Mouse (Mus musculus) T-cell, adult 2 months (primary cell): ENCODE data around the gene Tnik.

Source experiments
- DNase-seq: peaks from one replicate; pipeline ENCODE4 v3.0.0; 2022; ENCODE audit warnings: low spot score

Gene Tnik

DNA sequence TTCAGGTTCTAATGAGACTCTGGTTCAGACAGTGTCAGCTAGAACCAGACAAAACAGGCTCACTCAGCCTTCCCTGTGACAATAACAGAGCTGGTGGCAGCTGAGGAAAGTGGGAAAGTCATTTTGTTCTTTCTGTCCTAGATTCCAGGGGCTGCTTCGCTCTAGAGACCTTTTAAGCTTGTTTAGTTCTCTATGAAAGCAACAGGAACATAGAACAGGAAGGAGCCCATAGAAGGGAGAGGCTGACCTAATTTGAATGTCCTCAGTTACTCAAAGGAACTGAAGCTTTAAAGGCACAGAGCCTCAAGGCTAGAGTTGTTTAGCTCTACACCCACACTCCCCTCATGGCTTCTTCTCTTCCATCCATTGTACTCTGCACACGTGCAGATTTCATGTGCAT, 142.4 kb downstream of the Tnik start:
- peak; percentile 14 for DNase-seq

DNA sequence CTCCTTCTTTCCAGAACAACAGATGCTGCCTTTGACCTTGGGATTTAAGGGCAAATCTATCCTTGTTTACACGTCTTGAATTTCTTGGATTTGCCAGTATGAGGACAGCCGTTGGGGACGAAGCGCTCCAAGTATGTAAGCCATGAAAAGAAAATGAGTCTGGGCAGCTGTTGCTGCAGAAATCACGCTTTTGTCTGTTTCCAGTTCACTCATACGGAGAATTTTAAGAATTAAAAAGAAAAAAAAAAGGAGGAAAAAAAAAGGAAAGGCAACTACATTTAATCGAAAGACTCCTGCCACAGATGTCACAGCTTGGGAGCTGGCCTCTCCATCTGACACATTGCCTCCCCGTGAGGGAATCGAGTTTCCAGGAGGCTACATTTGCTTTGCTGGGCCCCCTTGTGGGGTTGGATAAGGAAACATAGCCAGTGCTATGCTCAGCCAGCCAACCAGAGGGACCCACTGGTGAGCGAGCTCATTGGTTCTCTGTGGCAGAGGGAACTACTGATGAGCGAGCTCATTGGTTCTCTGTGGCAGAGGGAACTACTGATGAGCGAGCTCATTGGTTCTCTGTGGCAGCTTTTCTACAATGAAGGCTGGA, 145.9 kb downstream of the Tnik start:
- DNase-seq = no peak

DNA sequence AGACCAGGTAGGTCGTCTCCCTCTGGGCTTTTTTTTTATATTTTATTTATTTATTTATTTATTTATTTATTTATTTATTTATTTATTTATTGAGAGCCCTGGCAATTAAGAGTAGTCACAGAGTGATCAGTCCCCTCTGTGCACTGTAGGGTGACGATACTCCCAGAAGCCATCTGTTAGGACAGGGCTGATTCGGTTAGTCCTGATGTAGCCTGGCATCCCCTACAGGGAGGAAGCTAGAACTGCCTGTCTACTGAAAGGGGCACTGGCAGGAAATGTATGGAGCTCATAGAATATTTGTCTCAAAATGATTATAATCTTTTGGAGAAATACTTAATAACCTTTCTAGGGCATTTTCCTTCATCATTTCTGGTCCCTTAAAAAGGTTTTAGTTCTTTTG, 147.3 kb downstream of the Tnik start:
- DNase-seq = peak; percentile 35

DNA sequence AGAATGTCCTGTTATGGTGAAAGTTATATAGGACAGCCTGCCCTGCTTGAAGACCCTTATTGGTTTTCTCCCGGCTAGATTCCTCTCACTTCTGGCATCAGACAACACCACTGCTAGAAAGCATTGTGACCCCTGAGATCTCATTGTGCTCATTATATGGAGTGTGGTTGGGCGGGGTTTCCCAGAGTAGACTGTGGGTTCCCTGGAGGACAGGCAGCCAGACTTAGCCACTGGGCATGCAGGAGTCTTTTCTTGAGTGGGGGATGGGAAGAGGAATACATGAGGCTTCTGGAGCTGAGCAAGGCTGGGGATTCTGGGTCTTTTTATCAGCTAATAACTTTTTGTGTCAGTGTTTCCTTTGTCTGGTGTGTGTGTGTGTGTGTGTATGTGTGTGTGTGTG, 153.0 kb downstream of the Tnik start:
- no peak for DNase-seq

DNA sequence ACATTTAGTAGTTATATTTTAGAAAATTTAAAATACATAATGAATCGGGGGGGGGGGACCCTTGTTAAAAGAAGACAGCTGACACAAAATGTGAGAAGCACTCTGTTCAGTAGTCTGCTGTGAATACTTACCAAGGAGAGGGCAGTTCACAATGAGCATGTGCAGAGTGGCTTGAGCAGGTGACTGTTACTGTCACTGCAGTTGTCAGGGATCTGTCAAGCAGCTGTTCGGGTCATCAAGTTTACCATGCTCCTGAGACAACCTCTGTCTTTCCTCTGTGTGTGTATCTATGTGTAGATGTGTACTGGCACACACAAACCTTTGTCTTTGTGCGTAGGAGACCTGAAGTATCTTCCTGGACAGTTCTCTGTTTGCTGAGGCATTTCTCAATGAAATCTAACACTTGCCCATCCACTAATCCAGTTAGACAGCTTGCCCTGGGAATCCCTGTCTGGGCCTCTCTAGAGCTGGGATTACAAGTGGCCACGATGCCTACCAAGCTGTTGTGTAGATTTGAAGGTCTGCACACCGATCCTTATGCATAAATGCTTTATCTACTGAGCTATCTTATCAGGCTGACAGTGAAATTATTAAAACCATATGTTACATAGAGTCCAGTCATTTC, 154.2 kb downstream of the Tnik start:
- DNase-seq = no peak

DNA sequence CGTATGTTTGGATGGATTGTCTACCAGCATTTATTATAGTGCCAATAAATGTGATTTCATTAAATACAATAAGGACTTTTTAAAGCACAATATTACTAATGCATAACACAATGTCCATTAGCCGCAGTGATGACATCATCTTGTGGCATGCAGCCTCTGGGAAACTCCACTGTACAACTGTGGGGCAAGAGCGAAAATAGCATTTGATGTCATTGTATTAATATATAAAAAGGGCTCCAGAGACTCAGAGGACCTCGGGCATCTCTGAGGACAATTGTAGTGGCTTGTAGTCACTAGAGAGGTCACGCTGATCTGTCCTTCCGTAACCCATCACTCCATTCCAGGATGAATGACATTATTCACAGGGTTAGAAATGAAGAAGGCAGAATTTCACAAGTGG, 157.2 kb downstream of the Tnik start:
- DNase-seq = no peak

DNA sequence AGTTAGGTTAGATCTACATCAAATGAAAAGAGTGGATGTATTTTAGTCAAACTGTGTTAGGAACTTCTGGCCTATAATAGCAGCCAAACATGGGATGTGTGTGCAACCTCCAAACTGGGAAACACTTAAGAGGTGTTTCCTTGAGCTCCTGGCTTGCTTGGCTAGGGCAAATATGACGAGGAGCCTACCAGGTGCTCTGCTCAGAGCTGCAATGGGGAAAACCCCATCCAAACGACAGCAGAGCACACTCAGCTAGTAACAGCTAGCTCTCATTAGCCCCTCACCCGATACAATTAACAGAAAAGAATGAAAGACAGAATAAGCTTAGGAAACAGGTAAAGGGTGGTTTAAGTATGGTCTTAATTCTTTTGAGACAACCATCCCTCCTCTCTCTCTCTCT, 157.7 kb downstream of the Tnik start:
- DNase-seq = no peak

DNA sequence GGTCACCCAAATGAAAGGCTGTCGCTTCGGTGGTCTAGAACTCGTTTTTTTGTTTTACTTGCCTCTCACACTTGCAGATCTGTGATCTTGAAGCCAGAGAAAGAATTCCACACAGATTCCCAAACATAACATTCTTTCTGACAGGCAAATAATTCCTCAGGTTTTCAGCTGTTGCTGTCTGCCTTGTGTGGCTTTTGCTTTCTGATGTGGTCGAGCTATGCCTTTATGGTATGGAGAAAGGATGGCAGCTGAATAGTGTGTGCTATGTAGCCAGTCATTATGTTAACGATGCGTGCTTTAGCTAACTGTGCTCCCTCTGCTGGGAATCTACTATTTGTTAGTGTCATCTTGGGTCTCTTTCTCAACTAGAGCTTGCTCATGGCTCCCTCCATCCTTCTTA, 158.8 kb downstream of the Tnik start:
- no peak for DNase-seq

DNA sequence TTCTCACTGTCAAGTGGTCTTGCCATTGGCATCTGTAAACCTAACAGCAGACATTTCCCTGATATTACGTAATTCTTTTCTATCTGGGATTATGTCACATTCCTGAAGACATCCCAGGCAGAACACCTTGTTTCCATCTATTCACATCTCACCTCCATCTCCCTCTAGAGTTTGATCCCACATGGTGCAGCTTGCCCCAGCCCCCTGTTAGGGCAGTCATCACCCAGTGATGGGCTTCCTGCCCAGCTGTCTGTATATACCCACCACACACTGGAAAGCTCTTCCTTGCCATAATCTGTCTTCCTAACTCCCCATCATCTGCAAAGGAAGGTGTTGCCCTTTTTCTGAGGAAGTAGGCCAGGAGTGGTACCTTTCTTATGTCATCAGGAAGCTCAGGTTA, 159.2 kb downstream of the Tnik start:
- DNase-seq = no peak

DNA sequence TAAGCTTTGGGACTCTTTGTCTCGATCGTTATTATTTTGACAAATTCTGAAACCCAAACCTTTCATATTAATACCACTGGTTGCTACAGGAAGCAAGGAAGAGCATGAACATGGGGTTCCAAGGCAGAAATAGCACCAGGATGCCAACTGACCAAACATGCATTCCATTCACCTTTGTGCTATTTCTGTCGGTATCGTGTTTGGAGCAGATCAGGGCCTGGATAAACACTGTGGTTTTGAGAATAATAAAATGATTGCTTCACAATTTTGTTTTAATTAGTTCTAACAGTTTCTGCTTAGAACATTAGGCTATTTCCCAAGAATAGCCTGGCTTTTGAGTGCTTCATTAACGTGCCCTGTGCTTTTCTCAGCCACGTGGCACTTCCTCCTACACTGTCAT, 162.9 kb downstream of the Tnik start:
- DNase-seq = no peak

DNA sequence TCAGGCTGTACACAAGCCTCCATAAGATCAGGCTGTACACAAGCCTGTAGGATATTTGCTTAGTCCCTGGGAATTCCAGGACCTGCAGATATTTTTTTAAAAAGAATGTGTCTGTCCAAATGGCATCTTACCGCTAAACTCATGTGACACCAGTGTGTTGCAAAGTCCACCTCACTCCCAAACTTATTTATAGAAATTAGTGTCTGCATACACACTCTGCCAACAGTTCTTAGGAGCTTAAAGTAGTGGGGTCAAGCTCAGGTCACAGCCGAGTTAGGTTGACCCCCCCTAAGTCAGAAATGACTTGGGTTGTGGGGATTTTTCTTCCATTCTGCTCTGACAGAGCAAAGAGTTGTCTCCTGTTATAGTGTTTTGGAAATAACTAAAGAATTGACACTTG, 168.4 kb downstream of the Tnik start:
- DNase-seq = no peak

DNA sequence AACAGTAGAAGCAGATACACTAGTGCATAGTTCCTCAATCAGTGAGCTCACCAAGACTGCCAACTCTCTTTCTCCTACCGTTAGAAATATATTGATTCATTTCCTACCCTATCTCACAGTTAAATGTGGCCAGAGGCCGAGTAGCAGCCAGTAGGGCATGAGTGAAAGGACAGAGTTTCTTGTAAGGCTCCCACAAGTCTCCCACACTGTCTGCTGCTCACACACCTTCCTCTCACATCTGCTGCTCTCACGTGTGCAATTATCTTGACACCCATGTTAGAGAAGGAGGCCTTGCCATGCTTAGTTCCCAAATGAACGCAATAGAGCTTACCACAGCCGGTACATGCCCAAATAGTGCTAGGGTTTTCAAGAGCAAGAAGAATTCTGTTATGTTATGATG, 169.3 kb downstream of the Tnik start:
- no peak for DNase-seq

DNA sequence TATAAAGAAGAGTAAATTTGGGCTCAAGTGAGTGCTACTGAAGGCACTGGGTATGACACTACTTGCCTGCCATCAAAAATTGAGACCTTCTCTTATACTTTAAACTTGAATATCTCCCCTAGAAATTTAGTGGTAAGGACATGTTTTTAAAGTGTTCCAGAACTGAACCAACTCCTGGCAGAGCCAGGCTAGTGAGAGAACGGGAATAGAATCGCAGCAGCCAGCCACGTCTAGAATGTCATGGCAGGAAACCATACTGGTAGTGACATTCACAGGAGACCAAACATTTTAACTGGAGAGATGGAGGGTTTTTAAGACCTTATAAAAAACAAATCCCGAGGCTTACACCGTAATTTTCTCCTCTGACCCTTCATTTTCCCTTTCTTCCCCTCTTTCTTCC, 172.5 kb downstream of the Tnik start:
- DNase-seq = no peak

DNA sequence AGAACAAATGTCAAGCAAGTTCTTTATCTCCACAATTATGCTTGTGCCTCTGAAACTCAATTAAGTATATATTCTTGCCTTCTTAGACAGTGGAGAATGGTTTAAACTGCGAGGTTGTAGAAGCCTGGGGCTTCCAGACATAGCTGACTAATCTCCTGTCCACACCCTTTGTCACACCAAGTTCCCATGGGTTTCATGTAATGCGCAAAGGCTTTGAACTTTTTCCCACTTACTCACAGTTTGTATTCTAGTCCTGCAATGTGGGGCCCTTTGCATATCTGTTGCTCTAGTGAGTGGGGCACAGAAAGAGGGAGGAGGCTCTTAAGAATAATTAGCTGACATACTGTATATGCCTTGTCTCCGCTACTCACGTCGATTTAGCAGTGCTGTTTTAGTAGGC, 174.4 kb downstream of the Tnik start:
- DNase-seq = no peak

DNA sequence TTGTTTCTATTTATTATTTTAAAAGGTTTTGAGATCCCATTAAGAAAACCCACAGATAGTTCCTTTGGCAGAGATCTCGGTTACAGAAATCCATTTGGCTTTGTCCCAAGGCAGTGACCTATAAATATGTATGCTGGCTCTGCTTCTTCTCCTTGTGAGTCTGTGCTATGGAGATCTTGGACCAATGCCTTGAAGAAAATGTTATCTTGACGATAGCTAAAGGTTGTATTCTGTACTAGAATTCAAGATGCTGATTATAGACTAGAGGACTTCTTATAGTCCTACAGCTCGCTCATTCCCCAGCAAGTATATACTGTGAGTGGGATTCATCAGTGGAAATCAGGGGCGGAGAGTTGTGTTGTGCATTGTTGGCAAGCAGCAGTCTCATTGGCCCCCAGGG, 178.5 kb downstream of the Tnik start:
- no peak for DNase-seq

DNA sequence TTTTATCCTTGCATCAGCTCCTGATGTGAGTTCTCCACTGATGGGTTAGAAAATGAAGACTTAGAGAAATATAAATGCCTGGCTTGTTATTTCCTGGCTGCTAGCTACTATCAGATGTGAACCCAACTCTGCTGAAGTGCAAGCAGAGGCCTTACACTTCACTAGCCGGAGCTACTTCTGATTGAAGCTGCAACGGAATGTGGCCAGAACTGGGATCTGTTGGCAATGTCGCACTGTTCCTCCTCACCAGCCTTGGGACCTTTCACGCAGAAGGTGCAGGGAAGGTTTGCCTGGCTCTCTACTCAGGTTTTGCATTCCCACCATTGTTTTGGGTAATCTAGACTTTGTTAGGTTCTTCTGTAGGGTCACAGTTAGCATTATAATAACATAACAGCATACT, 179.1 kb downstream of the Tnik start:
- DNase-seq = no peak

DNA sequence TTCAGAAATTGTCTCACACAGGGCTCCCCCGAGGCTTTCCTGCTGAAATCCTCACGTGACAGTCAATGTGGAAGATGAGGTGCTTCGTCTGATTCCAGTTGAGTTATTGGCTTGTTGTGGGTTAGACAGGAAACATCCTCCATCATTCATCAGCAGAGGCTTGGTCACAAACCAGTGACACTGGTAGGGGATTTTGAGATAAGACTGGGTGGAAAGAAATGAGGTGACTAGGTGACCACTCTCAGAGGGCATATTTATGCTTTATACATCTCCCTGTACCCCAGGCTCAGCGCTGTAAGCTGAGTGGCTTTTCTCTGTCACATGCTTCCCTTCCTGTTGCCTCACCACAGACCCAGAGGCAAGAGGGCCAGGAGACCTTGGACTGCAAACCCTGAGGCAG, 184.9 kb downstream of the Tnik start:
- peak; percentile 3 for DNase-seq

DNA sequence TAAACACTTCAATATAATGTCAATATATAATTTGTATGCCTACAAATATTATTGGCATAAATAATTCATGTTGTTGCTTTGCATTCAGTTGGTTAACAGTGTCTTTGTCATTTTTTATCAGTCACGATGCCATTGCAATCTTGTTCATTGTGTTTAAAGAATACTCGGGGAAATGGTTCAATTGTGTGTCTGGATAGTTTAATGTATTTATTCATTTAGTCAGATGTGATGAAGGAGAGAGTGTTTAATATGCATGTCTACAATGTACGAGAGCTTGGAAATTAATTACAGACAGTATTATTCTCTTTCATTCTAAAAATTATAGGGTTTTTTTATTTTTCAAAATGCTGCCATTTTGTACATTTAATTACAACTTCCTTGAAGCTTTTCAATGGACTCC, 190.4 kb downstream of the Tnik start:
- DNase-seq = no peak

DNA sequence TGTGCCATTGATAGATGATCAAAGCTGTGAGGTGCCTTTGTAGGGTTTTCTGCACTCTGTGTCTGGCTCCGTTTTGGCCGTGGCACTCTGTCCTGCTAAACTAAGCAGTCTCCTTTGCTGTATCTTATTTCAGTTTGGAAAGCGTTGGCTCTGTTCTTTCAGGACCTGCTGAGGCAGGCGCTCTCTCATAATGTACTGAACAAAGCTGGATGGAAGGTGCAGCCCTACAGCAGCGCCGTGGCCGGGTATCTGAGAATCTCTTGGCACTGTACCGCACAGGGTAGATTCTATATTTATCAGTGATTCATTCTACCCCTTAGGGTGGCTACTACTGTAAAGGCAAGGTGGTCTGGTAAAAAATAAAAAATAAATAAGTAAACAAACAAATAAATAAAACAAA, 193.8 kb downstream of the Tnik start:
- DNase-seq = no peak

DNA sequence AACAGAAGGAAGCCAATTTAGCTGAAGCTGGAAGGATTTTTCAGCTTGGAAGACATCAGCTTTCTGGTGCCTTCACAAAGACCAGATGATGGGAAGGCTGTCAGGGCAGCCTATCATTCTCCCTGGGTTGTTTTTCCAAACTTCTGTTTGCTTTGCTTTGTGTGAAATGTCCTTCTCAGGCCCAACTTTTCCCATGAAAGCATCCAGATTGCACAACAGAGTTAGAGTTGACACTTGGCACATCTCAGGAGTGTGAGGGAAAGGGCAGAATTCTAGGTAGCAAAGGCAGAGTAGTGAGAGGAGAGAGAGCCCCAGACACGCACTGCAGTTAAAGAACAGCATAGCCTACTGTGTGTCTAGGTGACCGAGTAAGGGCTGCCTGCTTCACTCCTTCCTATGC, 194.5 kb downstream of the Tnik start:
- no peak for DNase-seq

DNA sequence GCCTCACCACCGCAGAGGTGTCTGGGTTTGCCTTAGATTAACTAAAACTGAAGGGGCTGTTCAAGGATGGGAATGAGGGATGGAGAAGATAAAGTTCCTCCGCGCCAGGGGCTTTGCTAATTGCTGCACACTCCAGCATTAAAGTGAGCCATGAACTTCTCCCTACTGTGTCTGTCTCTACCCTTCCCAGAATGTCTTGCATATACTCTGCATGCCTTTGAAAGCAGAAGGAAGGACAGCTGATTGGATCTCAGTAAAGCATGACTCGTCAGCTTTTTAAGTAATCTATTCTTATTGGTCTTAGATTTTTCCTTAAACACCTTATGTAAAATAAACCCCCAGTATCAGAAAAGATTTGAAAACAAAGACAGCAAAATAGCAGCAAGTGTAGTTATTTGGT, 203.7 kb downstream of the Tnik start:
- no peak for DNase-seq

DNA sequence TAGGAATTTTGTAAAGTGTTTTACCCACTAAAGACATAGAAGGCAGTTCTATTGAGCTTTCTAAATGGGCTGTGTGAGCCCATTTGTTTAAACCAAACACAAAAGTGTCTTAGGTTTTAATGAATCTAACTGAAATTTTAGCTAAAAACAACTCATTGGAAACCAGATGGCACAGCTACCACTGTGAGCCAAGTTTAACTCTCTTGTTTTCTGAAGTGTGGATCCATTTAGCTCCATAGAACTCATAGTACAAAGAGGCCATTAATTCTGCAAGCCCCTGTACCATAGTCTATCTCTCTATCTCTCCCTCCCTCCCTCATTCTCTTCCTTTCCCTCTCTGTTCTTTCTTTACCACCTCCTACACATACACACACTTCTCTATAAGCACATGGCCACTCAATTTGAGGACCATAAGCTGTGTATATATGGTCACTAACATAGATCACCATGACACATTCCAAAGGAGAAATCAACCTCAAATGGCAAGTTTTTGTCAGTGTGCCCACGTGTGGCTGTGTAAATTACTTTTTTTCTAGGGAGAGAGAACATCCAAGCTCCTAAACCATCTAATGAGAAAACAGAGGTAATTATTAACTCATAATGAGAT, 204.2 kb downstream of the Tnik start:
- DNase-seq = no peak

DNA sequence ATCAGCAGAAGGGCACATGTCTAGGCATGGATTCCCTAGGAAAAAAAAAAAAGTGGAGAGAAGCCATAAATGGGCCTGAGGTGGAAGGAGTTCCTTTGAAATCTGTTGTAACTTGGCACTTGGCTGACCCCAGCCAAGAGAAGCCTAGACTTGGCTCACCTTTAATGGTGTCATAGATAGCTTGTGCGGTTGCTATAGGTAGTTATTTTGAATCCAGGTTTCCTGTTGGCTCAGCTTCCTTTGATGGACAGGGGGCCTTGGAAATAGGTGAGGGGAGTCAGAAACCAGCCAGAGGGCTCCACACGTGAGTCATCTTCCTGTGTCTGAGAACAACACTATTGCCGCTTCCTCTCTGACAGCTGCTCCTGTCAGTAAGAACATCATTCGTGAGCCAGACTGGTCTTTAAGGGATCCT, 204.9 kb downstream of the Tnik start:
- DNase-seq = peak; percentile 39

DNA sequence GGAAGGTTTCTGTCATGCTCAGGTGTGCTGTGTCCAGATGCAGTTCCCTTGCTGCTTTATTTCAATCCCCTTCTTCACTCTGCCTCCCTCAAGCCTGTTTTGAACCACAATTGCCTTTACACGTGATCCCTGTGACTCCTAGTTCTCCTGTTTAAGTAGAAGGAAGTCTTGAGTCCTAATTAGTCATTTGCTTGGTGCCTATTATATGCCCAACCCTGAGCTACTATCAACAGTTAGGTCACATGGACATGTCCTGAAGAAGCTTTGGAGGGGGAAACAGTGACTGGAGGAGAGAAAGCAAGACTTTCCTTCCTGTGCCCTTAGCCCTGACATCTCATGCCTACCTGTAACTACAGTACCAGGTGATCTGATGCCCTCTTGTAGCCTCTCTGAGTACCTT, 210.4 kb downstream of the Tnik start:
- DNase-seq = no peak
